Mouse (Mus musculus): ENCODE results near the gene Tmem245. TPM values are rescaled to one million over a fixed set of nuclear protein-coding genes. Genes with fewer than 3 reads are reported as not detected.

Tmem245 gene
- total and polyA plus RNA-seq, 2 experiments from 2014 or later = 23.7 to 68.4 TPM

- no peak overlapping the region for H3K4me2 ChIP-seq (ENCODE audit: low read depth, low read length)
- 52% methylated on average over 4 of the region's 4 CpGs for WGBS
- no peak overlapping the region for H3K27ac ChIP-seq (ENCODE audit: low read depth)
- peaks cover 70% of the 10 kb centered on the region for H3K4me1 ChIP-seq (ENCODE audit: control insufficient read depth, insufficient read depth)
- no peak for DNase-seq (ENCODE audit: low spot score)
- no peak overlapping the region for H3K4me3 ChIP-seq (ENCODE audit: low read depth, low read length)
- no peak overlapping the region for H3K9ac ChIP-seq (replicated peaks; ENCODE audit: low read depth, low read length)
- H3K27me3 ChIP-seq (ENCODE audit: control insufficient read depth, insufficient read depth, low read length) = no peaks in the 10 kb centered on the region
- H3K36me3 ChIP-seq (replicated peaks; ENCODE audit: control insufficient read depth, insufficient read depth, low read length) = 0 out of 2 replicates have a peak, but pooled peaks cover 2% of the 10 kb centered on the region
- TF ChIP-seq CTCF (IDR thresholded peaks at IDR 0.05; ENCODE audit: low read depth) (no peak), EP300 (IDR thresholded peaks at IDR 0.05; ENCODE audit: low read depth) (no peak)
- H3K9me3 ChIP-seq (replicated peaks; ENCODE audit: control insufficient read depth, low read length) = no peaks in the 10 kb centered on the region
- no peak for ATAC-seq (ENCODE audit: insufficient read depth, low read depth)
These were observed 5.8 kb downstream of the Tmem245 start for GRCm38 (mm10) chr4:56941481-56941880.

- H3K4me1 ChIP-seq (ENCODE audit: control insufficient read depth, insufficient read depth) = peaks cover 44% of the 10 kb centered on the region
- TF ChIP-seq EP300 (IDR thresholded peaks at IDR 0.05; ENCODE audit: low read depth) (no peak), CTCF (IDR thresholded peaks at IDR 0.05; ENCODE audit: low read depth) (no peak)
- H3K9ac ChIP-seq (replicated peaks; ENCODE audit: low read depth, low read length) = no peak overlapping the region
- no peaks in the 10 kb centered on the region for H3K27me3 ChIP-seq (ENCODE audit: control insufficient read depth, insufficient read depth, low read length)
- H3K4me3 ChIP-seq (ENCODE audit: low read depth, low read length) = no peak overlapping the region
- no peak overlapping the region for H3K4me2 ChIP-seq (ENCODE audit: low read depth, low read length)
- DNase-seq (ENCODE audit: low spot score) = peak; percentile 33
- ATAC-seq (ENCODE audit: insufficient read depth, low read depth) = peak; percentile 45; the same call in 1 of the 2 replicates
- H3K36me3 ChIP-seq (replicated peaks; ENCODE audit: control insufficient read depth, insufficient read depth, low read length) = peaks cover 26% of the 10 kb centered on the region
- H3K27ac ChIP-seq (ENCODE audit: low read depth) = peak overlapping the region; percentile 56
- 15% methylated on average over 6 of the region's 6 CpGs for WGBS
- H3K9me3 ChIP-seq (replicated peaks; ENCODE audit: control insufficient read depth, low read length) = no peaks in the 10 kb centered on the region
These were observed 10.1 kb downstream of the Tmem245 start for GRCm38 (mm10) chr4:56937136-56937535.

GRCm38 (mm10) chr4:56935327-56935726 is 11.9 kb downstream of the Tmem245 start:
- no peak overlapping the region for H3K27ac ChIP-seq (ENCODE audit: low read depth)
- H3K36me3 ChIP-seq (replicated peaks; ENCODE audit: control insufficient read depth, insufficient read depth, low read length) = peaks cover 26% of the 10 kb centered on the region
- DNase-seq (ENCODE audit: low spot score) (no peak), ATAC-seq (ENCODE audit: insufficient read depth, low read depth) (no peak)
- no peaks in the 10 kb centered on the region for H3K27me3 ChIP-seq (ENCODE audit: control insufficient read depth, insufficient read depth, low read length)
- H3K4me3 ChIP-seq (ENCODE audit: low read depth, low read length) = no peak overlapping the region
- no CpG with 5 or more reads among the region's 1 CpGs for WGBS
- TF ChIP-seq CTCF (IDR thresholded peaks at IDR 0.05; ENCODE audit: low read depth) = no peak
- TF ChIP-seq EP300 (IDR thresholded peaks at IDR 0.05; ENCODE audit: low read depth) = no peak
- H3K9me3 ChIP-seq (replicated peaks; ENCODE audit: control insufficient read depth, low read length) = no peaks in the 10 kb centered on the region
- no peak overlapping the region for H3K9ac ChIP-seq (replicated peaks; ENCODE audit: low read depth, low read length)
- H3K4me2 ChIP-seq (ENCODE audit: low read depth, low read length) = no peak overlapping the region
- peaks cover 44% of the 10 kb centered on the region for H3K4me1 ChIP-seq (ENCODE audit: control insufficient read depth, insufficient read depth)

- Histone ChIP-seq H3K9ac (replicated peaks; ENCODE audit: low read depth, low read length) (no peak overlapping the region), H3K27ac (ENCODE audit: low read depth) (no peak overlapping the region), H3K27me3 (ENCODE audit: control insufficient read depth, insufficient read depth, low read length) (no peaks in the 10 kb centered on the region), H3K9me3 (replicated peaks; ENCODE audit: control insufficient read depth, low read length) (no peaks in the 10 kb centered on the region), H3K36me3 (replicated peaks; ENCODE audit: control insufficient read depth, insufficient read depth, low read length) (peaks cover 24% of the 10 kb centered on the region), H3K4me3 (ENCODE audit: low read depth, low read length) (no peak overlapping the region), H3K4me2 (ENCODE audit: low read depth, low read length) (no peak overlapping the region), H3K4me1 (ENCODE audit: control insufficient read depth, insufficient read depth) (peaks cover 50% of the 10 kb centered on the region)
- TF ChIP-seq EP300 (IDR thresholded peaks at IDR 0.05; ENCODE audit: low read depth) (no peak), CTCF (IDR thresholded peaks at IDR 0.05; ENCODE audit: low read depth) (no peak)
- no peak for DNase-seq (ENCODE audit: low spot score)
- no peak for ATAC-seq (ENCODE audit: insufficient read depth, low read depth)
- 74% methylated on average over 4 of the region's 4 CpGs for WGBS
These were observed 14.1 kb downstream of the Tmem245 start for GRCm38 (mm10) chr4:56933154-56933553.

GRCm38 (mm10) chr4:56932096-56932495 is 15.1 kb downstream of the Tmem245 start:
- no peaks in the 10 kb centered on the region for H3K27me3 ChIP-seq (ENCODE audit: control insufficient read depth, insufficient read depth, low read length)
- no peak overlapping the region for H3K9ac ChIP-seq (replicated peaks; ENCODE audit: low read depth, low read length)
- 12% methylated on average over 7 of the region's 7 CpGs for WGBS
- peaks cover 24% of the 10 kb centered on the region for H3K36me3 ChIP-seq (replicated peaks; ENCODE audit: control insufficient read depth, insufficient read depth, low read length)
- ATAC-seq (ENCODE audit: insufficient read depth, low read depth) (peak; percentile 76), DNase-seq (ENCODE audit: low spot score) (peak; percentile 70)
- no peaks in the 10 kb centered on the region for H3K9me3 ChIP-seq (replicated peaks; ENCODE audit: control insufficient read depth, low read length)
- no peak overlapping the region for H3K4me2 ChIP-seq (ENCODE audit: low read depth, low read length)
- H3K4me1 ChIP-seq (ENCODE audit: control insufficient read depth, insufficient read depth) = peaks cover 47% of the 10 kb centered on the region
- H3K27ac ChIP-seq (ENCODE audit: low read depth) = peak overlapping the region; percentile 72
- TF ChIP-seq EP300 (IDR thresholded peaks at IDR 0.05; ENCODE audit: low read depth) = peak; percentile 78; the same call in 1 of the 2 replicates
- no peak for TF ChIP-seq CTCF (IDR thresholded peaks at IDR 0.05; ENCODE audit: low read depth)
- H3K4me3 ChIP-seq (ENCODE audit: low read depth, low read length) = no peak overlapping the region

- Histone ChIP-seq H3K4me3 (ENCODE audit: low read depth, low read length) (no peak overlapping the region), H3K27ac (ENCODE audit: low read depth) (peak overlapping the region; percentile 72), H3K9me3 (replicated peaks; ENCODE audit: control insufficient read depth, low read length) (no peaks in the 10 kb centered on the region), H3K9ac (replicated peaks; ENCODE audit: low read depth, low read length) (no peak overlapping the region), H3K4me1 (ENCODE audit: control insufficient read depth, insufficient read depth) (peaks cover 41% of the 10 kb centered on the region), H3K27me3 (ENCODE audit: control insufficient read depth, insufficient read depth, low read length) (no peaks in the 10 kb centered on the region), H3K4me2 (ENCODE audit: low read depth, low read length) (no peak overlapping the region), H3K36me3 (replicated peaks; ENCODE audit: control insufficient read depth, insufficient read depth, low read length) (peaks cover 32% of the 10 kb centered on the region)
- ATAC-seq (ENCODE audit: insufficient read depth, low read depth) (peak; percentile 70), DNase-seq (ENCODE audit: low spot score) (peak; percentile 81)
- WGBS = 43% methylated on average over 4 of the region's 4 CpGs
- TF ChIP-seq CTCF (IDR thresholded peaks at IDR 0.05; ENCODE audit: low read depth) = no peak
- peak; percentile 53; the same call in 1 of the 2 replicates for TF ChIP-seq EP300 (IDR thresholded peaks at IDR 0.05; ENCODE audit: low read depth)
These were observed 16.9 kb downstream of the Tmem245 start for GRCm38 (mm10) chr4:56930312-56930711.

Data from heart, postnatal 0 days (tissue).